Mouse (Mus musculus) heart, adult 11 months (tissue): ENCODE data around the gene Cyp2w1.
A peak's percentile ranks its signal among the peaks of the same experiment; 100 is the strongest.

Experiments used
- DNase-seq: peaks from one replicate; pipeline ENCODE4 v3.0.0; 2022

Gene Cyp2w1

DNA sequence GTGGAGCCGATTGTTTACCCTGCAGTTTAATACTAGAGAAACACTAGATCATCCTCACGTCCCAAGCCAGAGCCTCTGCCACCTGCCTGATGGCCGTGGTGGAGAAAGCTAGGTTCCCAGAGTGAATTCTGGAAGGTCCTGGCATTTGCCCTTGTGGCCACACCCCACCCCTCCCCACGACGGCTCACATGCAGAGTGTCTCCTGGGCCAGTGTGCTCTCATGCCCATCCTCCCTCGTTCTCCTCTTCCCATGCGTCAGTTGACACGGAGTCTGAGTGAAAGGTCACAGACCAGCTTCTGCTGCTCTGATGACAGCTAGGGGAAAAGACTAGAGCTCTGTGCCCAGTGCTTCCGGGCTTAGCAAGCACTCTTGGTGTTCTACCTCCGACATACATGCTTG is 32.1 kb downstream of the Cyp2w1 start:
- DNase-seq: peak; percentile 98

DNA sequence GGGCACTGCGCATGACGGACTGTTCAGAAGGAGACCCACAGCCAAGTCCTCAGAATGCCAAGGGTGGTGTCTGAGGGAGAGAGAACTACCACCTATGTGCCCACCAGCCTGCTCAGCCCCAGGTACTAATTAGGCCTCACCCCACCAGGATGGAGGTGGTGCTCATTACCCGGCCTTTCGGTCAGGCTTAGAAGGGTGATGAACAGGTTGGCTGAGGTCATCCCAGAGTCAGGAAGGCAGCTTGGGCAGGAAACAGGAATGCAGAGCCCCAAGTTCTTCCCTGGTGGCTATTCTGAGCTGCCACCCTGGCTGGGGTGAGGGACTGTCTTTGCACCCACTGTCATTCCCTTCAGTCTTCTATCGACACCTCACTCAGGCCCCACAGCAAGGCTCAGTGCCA is 33.6 kb downstream of the Cyp2w1 start:
- peak; percentile 93 for DNase-seq

DNA sequence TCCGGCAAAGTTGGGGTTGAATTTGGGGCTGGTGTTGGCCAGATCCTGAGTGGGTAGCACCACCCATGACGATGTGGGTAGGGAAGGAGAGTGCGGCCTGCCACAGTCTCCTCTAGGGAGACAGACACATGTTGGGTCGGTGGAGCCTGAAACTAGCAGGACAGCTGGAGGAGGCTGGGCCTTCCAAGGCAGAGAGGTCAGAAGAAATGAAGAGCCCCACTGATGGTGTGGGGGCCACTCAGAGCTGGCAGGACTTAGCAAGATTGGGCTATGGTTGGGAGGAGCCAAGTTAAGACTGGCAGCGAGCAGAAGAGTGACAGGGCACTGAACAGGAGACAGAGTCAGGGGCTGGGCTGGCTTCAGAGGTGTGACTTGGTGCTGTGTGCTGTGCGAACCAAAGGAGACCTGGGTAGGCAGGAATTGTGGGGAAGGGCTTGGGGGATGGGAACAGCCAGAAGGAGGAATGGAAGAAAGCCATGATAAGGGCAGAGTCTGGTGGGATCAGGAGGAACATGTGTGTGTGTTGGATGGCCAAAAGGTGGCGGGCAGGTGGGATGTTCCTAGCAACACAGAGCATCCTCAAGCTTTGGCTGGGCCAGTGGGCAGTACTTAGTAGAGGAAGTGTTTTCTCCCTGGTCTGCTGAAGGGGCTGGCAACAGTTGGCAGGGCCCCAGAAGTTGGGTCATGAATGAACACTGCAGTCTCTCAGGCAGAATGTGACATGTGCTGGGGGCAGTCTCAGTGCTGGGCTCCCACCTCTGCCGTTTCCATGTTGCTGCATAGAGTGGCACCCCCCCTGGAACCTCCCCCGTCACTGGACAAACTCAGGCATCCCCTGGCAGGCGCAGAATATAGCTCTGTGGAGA is 35.1 kb downstream of the Cyp2w1 start:
- DNase-seq: peak; percentile 95

DNA sequence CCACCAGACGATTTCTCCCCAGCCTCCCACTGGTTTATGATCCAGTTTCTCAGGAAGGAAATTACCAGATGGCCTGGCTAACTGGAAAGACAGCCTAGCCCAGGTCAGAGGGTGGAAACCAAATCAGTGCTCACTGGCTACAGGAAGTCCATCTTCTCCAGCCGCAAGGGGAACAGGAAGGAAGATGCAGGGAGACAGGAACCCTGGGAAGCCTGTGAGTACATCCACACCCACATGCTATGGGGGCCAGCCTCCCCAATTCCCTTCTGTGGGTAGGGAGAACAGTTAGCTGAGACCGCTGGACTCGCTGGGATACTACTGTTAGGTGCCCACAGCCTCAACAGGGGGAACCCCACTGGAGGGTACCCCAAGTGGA is 35.8 kb downstream of the Cyp2w1 start:
- peak; percentile 98 for DNase-seq

DNA sequence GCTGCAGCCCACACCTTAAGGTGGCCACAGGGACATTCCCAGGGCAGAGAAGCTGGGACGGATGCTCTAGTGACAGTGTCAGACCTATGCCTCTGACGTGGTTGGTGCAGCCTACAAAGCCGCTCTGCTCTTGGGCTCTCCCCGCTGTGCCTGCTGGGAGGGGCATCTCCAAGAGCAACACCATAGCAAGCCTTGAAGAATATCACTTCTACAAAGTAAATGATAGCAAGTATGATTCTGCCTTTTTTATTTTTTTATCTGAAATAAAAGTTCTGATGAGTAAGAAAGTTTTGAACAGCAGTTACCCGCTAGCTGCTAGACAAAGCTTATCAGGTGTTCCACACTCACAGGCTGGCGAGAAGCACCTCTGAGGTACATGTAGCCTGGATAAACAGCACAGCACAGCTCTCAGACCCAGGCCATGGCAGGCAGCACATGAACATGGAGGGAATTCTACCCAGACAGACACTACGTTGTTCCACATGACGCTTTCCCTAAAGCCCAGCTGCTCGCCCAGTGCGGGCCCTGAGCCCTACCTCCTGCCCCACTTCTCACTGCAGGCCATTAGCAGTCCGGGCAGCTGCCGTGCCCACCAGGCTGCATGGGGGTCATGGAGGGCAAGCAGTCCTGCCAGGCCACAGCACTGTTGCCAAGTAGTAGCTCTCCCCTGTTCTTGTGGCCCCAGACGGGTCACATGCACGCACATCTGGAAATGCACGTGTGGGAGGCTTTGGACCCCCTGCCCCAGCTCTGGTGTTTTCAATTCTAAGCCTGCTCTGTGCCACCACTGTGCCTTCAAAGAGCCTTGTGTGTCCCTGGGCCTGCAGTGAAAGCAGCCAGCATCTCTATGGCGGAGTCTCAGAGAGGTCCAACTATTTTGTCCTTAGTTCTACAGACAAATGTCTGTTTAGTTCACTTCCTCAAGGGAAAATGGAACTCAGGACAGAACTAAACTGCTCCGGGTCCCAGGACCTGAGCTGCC is 36.6 kb downstream of the Cyp2w1 start:
- DNase-seq: peak; percentile 95

DNA sequence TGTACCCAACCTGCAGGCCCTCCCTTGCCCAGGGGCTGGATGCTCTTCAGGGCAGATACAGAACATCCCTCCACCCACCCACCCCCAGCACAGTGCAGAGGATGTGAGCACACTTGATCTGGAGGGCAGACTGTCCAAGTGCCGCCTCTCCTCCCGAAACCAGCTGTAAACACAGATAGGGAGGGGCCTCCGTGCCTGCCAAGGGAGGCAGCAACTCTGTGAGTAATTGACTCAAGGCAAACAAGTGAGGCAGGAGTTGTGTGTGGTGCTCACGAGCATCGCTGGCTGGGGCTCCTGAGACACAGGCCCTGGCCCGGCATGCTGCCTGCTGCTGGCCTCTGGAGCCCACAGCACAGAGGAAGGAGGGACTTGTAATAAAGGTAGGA is 37.3 kb downstream of the Cyp2w1 start:
- peak; percentile 99 for DNase-seq

DNA sequence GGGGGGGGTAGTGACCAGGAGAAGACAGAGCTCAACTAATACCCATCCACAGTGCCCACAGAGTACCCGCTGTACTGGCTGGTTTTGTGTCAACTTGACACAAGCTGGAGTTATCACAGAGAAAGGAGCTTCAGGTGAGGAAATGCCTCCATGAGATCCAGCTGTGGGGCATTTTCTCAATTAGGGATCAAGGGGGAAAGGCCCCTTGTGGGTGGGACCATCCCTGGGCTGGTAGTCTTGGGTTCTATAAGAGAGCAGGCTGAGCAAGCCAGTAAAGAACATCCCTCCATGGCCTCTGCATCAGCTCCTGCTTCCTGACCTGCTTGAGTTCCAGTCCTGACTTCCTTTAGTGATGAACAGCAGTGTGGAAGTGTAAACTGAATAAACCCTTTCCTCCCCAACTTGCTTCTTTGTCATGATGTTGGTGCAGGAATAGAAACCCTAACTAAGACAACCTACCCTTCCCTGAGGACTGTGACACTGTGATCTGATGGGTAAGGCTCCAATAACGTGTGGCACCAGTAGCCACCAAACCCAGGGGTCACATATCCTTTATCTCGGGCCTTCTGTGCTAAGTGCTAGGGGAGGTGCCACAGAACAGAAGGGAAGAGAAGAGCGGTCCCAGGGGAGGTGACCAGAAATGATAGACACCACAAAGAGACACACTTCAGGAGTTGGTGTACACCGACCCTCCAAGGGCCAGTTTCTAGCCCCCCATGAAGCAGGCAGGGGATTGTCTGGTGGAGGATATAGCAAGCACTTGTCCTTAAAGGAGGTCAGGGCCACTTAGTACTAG is 38.1 kb downstream of the Cyp2w1 start:
- peak; percentile 91 for DNase-seq

DNA sequence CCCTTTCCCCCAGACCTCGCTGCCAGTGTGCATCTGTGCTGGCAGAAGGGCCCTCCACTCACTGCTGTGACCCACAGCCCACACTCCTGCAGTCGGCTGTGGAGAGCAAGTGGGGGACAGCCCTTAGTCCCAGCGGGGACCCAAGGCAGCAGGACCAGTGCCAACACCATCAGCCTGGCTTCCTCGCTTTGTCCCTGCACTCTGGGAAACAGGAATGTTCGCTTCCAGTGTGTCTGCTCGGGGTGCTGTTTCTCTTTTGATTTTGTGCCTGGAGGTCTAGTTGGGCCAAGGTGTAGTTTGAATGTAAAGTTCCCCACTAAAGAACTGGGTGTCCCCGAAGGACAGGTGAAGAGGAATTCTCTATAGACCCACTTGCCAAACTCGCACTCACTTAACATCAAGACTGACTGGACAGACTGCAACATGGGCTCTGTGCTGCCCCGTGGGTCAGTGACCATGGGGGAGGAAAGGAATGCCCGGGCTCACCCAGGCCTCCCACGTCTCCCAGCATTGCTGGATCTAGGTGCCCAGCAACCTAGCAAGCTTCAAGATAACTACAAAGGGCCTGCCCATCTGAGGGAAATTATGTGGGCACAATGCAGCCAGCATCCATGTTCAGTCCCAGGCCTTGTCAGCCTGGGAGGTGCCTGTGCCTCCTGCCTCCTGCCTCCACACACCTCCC is 39.0 kb downstream of the Cyp2w1 start:
- DNase-seq: peak; percentile 96

DNA sequence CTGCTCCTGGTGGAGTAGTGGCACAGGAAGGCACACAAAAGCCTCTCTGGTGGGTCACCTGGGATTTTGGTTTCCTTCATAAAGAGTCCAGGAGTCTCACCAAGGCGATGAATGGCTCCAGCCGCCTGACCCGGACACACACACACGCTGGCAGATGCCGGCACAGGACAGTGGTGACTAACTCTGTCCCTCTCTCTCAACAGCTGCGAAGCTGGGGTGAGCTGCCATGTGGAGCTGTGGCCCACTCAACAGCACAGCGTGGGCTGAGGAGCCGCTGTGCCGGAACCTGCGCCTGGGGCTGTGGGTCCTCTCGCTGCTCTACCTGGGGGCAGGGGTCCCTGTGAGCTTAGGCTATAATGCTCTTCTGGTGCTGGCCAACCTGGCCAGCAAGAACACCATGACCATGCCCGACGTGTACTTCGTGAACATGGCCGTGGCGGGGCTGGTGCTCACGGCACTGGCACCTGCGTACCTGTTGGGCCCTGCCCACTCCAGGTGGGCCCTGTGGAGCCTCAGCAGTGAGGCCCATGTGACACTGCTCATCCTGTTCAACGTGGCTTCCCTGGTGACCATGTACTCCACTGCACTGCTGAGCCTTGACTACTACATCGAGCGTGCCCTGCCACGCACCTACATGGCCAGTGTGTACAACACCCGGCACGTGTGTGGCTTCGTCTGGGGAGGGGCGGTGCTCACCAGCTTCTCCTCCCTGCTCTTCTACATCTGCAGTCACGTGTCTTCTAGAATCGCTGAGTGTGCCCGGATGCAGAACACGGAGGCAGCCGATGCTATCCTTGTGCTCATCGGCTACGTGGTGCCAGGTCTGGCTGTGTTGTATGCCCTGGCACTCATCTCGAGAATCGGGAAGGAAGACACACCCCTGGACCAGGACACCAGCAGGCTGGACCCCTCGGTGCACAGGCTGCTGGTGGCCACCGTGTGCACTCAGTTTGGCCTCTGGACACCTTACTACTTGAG is 40.1 kb downstream of the Cyp2w1 start:
- peak; percentile 93 for DNase-seq

DNA sequence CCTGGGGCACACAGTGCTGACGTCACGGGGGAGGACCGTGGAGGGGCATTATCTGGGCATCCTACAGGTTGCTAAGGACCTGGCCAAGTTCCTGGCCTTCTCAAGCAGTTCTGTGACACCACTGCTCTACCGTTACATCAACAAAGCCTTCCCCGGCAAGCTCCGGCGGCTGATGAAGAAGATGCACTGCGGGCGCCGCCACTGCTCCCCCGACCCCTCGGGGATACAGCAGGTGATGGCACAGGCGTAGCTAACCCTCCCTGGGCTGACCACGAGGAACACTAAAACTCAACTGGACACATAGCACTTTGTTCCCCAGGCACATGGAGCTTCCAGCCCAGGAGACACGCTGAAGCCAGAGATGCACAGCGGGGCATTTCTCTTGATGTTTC is 40.8 kb downstream of the Cyp2w1 start:
- DNase-seq: peak; percentile 89

DNA sequence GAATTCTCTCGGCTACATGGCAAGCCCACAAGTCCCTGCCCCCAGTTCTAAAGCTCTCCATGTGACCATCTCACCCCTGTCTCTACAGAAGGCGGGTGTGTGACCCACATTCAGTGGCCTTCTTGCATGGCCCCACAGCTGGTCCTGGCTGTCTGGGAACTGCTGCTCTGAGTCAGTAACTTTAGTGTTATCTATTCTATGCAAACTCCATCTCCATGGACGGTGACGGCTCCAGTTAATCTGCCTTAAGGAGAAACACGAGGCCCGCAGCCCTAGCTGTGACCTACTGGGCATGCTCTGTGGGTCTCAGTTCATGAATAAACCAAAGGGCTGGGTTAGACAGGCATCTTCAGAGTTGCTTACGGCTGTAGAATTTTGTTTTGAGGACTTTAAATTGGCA is 42.0 kb downstream of the Cyp2w1 start:
- peak; percentile 94 for DNase-seq

DNA sequence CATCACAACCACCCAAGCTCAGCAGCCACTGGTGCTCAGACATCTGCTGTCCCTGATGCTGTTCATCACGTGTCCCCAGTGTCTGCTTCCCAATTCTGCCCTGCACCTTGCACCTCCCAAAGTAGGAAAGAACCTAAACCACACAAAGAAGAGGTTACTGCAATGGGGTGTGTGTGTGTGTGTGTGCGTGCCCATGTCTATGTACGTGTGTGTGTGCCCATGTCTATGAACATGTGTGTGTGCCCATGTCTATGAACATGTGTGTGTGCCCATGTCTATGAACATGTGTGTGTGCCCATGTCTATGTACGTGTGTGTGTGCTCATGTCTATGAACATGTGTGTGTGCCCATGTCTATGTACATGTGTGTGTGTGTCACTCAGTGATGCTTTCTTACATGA is 43.1 kb downstream of the Cyp2w1 start:
- DNase-seq: no peak

DNA sequence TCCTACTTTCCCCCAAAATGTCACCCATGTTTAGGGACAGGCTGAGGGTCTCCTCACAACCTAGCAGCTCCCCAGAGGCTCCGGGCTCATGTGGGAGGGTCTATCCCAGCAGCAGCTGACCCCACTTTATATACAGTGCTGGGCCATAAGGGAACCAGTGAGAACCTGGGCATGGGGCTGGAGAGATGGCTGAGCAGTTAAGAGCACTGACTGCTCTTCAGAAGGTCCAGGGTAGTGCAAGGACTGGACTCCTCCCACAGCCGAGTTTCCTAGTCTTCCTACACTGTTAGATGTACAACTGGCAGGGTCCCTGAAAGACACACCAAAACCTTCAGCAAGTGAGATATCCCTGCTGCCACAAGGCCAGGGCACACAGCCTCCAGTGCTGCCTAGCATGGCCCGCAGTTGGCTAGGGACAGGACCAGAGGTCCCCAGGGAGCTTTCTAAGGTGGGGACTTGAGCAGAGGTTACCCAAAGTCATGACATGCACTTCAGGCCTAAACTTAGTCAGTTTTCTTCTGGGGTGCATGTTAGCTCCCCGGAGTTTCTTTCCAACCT is 45.0 kb downstream of the Cyp2w1 start:
- DNase-seq: peak; percentile 91

DNA sequence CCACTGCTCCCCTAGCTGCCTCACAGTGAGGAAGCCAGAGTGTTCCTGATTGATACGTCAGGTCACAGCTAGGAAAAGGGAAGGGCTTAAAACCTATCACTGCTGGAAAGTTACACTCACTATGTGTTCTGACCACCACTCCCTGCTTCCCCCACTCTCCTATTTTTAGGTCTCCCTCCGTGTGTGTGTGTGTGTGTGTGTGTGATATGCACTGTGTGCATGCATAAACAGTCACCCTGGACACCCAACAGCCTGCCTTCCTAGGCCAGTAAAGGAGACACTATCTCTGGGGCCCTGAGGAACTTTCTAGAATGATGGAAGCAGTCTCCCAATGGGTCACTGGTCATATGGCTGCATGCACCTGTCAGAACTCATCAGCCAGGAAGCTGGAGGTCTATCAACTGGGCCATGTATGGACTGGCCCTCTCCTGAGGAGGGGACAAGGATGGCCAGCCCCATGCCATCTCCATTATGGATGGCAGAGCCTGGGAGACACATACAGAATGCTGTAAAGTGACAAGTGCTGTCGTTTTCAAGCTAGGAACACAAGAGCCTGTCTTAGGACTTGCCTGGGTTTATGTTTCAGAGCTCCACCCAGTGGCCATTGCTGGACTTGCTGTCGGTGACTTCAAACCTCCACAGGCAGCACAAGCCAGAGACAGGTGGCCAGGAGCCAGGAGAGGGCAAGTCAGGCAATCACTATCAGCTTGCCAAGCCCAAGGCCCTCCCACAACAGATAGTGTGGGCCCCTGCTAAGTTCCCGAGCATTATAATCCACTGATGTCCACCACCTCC is 45.7 kb downstream of the Cyp2w1 start:
- peak; percentile 99 for DNase-seq

DNA sequence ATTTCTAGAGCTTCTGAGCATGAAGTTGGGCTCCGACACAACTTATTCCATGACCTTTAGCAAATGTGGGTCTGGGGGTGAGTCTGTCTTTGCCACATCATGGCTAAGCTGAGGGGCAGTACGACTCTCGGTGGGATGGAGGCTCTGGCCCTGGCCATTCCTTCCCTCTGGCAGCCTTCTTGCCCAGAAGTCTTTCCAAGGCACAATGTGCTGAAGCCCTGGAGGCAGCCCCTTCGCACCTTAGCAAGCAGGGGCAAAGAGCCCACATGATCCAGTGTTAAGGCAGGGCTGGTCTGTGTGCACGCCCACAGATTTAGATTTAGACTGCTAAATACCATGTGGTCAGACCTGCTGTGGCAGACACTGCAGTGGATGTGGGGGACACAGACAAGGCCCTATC is 46.4 kb downstream of the Cyp2w1 start:
- peak; percentile 89 for DNase-seq

DNA sequence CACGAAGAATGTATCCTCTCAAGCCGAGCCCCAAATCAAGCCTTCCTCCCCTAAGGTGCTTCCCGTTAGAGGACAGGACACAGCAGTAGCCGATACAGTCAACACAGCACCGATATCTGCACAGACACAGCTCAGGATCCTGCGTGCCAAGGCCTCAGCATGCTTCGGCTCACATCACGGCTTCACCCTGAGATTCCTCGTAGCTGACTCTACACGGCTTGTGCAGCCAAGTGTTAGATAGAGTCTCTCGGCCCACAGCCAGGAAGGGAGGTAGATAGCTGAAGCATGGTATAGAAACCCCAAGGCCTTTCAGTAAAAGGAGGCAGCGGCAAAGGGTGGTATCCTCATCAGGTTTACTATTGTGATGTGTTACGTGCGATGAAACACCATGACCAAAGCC is 47.6 kb downstream of the Cyp2w1 start:
- peak; percentile 91 for DNase-seq

DNA sequence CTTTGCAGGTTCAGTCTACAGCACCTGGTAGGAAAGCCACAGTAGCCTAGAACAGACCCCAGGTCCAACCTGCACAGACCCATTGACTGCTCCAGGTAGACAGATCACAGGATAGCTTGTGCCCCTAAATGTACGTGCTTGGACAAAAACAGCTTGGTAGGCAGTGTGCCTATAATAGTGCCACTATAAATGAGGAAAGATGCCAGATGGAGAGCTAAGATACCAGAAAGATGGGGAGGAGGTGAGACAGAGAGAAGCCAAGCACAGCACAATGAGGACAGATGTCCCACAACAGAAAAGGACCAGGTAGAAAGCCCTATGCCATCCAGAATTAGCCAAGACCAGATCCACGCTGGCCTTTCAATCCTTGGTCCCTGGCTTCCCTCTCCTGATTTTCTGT is 49.7 kb downstream of the Cyp2w1 start:
- DNase-seq: no peak

DNA sequence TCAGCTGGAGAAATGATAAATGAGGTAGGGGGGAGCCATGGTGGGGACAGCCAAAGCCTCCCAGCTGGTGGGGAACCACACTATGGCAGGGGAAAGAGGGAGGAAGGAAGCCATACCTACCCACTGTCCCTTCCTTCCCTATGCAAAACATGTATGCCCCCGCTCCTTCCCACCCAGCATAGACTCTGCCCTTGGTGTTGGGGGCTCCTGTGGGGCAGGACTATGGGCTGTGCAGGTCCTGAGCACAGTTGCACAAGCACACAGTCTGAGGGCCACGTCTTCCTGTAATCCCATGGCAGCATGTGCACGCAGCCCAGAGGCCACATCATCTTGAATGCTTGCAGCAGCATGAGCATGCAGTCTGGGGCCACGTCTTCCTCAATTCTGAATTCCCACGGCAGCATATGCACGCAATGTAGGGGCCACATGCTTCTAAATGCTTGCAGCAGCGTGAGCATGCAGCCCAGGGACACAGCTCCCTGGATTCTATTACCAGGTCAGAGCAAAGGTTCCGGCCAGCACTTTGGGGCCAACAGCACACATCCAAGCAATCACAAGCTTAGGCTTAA is 51.4 kb downstream of the Cyp2w1 start:
- peak; percentile 92 for DNase-seq

DNA sequence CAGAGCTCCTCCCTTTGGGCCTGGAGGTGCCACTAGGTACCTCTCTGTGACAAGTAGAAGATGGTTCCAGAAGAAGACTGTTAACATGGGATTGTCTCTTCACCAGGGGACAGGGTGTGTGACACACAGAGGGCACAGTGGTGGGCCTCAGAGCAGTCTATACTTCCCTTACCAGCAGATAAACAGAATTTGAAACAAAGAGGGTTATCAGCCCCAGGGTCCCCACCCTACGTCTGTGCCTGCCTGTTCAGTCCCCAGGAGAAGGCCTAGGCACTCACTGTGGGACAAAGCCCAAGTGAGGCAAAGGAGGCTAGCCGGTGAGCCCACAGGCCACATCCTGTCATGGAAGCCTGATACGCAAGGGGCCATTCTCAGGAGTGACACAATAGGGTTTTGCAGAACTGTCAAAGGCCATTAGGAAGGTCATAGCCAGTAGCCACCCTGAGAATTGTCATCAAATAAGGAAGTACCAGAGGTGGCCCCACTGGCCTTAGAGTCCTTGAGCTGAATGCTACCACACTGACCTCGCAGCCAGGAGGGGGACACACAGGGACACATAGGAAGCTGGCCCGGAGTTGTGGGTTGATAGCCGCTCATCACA is 52.5 kb downstream of the Cyp2w1 start, which contains the start of gene C130050O18Rik:
Gene C130050O18Rik (plus strand): TSS at position 480 of the 601 bp plus-strand sequence.
- DNase-seq: peak; percentile 96
